Mouse (Mus musculus): ENCODE data around the gene Ust.
"Not testable (repeated sequence)": the region's sequence is repeated elsewhere in the genome, so short reads cannot be mapped to it uniquely, and the experiment has no call there.

The Ust gene

GRCm38 (mm10) chr10:8518141-8519013 is at the start of gene Ust:
Ust (minus strand) TSS chr10:8518825.
- DNase-seq (ENCODE audit: low read depth, low spot score) = peak; percentile 88

GRCm38 (mm10) chr10:8561366-8561765 is 42.7 kb upstream of the Ust start:
- DNase-seq (ENCODE audit: low read depth, low spot score) = no peak

GRCm38 (mm10) chr10:8559566-8559965 is 40.9 kb upstream of the Ust start:
- DNase-seq (ENCODE audit: low read depth, low spot score) = not testable (repeated sequence)

- DNase-seq (ENCODE audit: low read depth, low spot score) = not testable (repeated sequence)
Measured at GRCm38 (mm10) chr10:8552239-8552638, 33.6 kb upstream of the Ust start.

GRCm38 (mm10) chr10:8551601-8552000 is 33.0 kb upstream of the Ust start:
- not testable (repeated sequence) for DNase-seq (ENCODE audit: low read depth, low spot score)

- peak; percentile 76 for DNase-seq (ENCODE audit: low read depth, low spot score)
Measured at GRCm38 (mm10) chr10:8541514-8541913, 22.9 kb upstream of the Ust start.

GRCm38 (mm10) chr10:8535445-8535844 is 16.8 kb upstream of the Ust start:
- no peak for DNase-seq (ENCODE audit: low read depth, low spot score)

- DNase-seq (ENCODE audit: low read depth, low spot score) = no peak
Measured at GRCm38 (mm10) chr10:8531651-8532050, 13.0 kb upstream of the Ust start.

GRCm38 (mm10) chr10:8530505-8531051 is 12.0 kb upstream of the Ust start:
- DNase-seq (ENCODE audit: low read depth, low spot score) = no peak

- no peak for DNase-seq (ENCODE audit: low read depth, low spot score)
Measured at GRCm38 (mm10) chr10:8529173-8529572, 10.5 kb upstream of the Ust start.

GRCm38 (mm10) chr10:8525354-8525753 is 6.7 kb upstream of the Ust start:
- no peak for DNase-seq (ENCODE audit: low read depth, low spot score)

- no peak for DNase-seq (ENCODE audit: low read depth, low spot score)
Measured at GRCm38 (mm10) chr10:8521536-8521935, 2.9 kb upstream of the Ust start.

- no peak for DNase-seq (ENCODE audit: low read depth, low spot score)
Measured at GRCm38 (mm10) chr10:8520766-8521395, 2.3 kb upstream of the Ust start.

GRCm38 (mm10) chr10:8519014-8519491 is 428 bp upstream of the Ust start:
- no peak for DNase-seq (ENCODE audit: low read depth, low spot score)

- peak; percentile 31 for DNase-seq (ENCODE audit: low read depth, low spot score)
Measured at GRCm38 (mm10) chr10:8517591-8518140, 959 bp downstream of the Ust start.

- DNase-seq (ENCODE audit: low read depth, low spot score) = peak; percentile 18
Measured at GRCm38 (mm10) chr10:8516916-8517524, 1.6 kb downstream of the Ust start.

GRCm38 (mm10) chr10:8513690-8514089 is 4.9 kb downstream of the Ust start:
- no peak for DNase-seq (ENCODE audit: low read depth, low spot score)

GRCm38 (mm10) chr10:8512222-8512621 is 6.4 kb downstream of the Ust start:
- DNase-seq (ENCODE audit: low read depth, low spot score) = no peak

GRCm38 (mm10) chr10:8511760-8512159 is 6.9 kb downstream of the Ust start:
- DNase-seq (ENCODE audit: low read depth, low spot score) = no peak

- peak; percentile 77 for DNase-seq (ENCODE audit: low read depth, low spot score)
Measured at GRCm38 (mm10) chr10:8506247-8506573, 12.4 kb downstream of the Ust start.

- DNase-seq (ENCODE audit: low read depth, low spot score) = peak; percentile 40
Measured at GRCm38 (mm10) chr10:8505346-8506246, 13.0 kb downstream of the Ust start.

Measured in 3T3-L1 (cell line).